Mouse (Mus musculus) mouse embryonic stem cell (cell line): Measurements from ENCODE around the gene Zfp46.

Experiments
- in situ Hi-C, 2 experiments: fragments of 300-500 bp; cut with MboI; formaldehyde crosslinking; loops; 1 replicate in 1 of 2; 3 replicates in 1 of 2; pipeline ENCODE4 v1.14.3; 2019 to 2020; ENCODE audit warnings: low sequenced_read_pairs in 2 of 2, low pct_unique_long_range_greater_than_20kb in 1 of 2, mixed read lengths in 1 of 2; ENCODE audit not compliant: unreplicated experiment in 1 of 2

Zfp46 gene

DNA sequence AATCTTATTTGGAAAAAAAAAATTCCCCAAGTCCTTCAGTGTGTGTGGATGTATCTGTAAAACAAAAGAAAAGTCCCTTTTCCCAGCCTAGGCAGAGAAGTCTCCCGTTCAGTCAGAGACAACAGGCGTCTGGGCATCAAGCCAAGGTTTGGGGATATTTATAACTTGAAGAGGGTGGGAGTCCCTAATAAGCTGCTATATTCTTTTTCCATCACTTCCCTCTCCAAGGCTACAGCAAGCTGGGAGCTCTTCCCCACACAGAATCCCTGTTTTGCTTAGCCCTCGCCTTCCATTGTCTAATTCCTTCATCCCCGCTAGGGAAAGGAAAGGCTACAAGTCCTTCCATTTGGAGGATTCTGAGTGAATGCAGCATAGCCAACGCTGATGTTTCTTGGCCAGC lies at the start of gene Zfp46:
Gene Zfp46 (plus strand): TSS at position 229 of the 400 bp plus-strand sequence.
- in situ Hi-C loops = no loop called here

DNA sequence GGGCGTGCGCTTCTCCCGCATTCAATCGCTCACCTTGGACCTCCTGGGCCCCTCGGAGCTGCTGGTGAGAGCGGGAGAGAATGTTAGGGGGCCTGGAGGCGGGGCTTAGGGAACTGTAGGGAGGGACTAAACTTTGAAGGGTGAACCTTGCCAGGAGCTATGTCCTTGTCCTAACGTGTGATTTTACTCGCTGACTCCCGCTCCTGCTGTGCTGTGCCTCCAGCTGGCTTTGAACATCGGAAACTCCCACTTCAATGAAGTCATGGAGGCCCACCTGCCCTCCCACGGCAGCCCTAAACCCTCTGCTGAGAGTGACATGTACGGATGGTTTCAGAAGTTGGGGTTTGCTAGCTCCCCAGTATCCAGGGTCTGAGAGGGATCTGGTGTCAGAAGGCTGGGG lies 45.8 kb upstream of the Zfp46 start:
- in situ Hi-C loops = loop anchor here in 1 of 2 experiments (25.0 kb wide), 1 partner anchor 374 kb away; the partner anchor contains the start of genes Kdm1a, Lactbl1 and Tex46

DNA sequence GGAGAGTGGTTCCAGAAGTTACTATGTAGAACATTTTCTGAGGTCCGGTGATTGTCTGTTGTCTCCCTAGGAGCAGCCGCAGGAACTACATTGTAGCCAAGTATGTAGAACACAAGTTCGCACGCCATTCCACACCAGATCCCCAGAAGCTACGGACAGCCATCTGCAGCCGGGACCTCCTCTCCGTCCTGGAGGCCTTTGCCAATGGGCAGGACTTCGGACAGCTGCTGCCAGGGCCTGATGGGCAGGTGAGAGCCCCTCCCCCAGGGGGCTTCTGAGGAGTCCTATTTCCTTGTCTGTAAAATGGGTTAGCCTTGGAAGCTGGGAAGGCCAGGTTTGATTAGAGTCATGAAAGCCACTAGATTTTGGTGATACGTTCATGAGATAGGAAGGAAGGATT lies 45.4 kb upstream of the Zfp46 start:
- in situ Hi-C loops = loop anchor here in 1 of 2 experiments (25.0 kb wide), 1 partner anchor 373 kb away; the partner anchor contains the start of genes Kdm1a, Lactbl1 and Tex46

DNA sequence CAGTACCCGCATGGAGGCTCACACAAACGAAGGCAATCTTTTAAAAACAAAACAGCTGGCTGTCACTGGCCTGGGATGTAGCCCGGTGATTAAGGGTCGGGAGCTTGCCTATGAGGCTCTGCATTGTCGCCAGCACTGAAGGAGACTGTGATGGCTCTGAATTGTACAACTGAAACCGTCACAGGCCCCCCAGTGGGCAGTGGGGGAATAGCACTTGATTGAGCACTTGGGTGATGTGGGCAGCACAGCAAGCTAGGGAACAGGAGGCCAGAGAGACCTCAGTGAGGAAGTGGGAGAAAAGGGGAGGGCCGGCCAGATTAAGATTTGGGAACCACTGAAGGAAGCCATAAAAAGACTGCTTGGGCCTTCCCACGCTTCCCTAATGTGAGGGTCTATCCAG lies 44.9 kb upstream of the Zfp46 start:
- in situ Hi-C loops = loop anchor here in 1 of 2 experiments (5.0 to 25.0 kb wide), 2 partner anchors 37 to 373 kb away; partner anchors contain the start of genes Kdm1a, Lactbl1 and Tex46

DNA sequence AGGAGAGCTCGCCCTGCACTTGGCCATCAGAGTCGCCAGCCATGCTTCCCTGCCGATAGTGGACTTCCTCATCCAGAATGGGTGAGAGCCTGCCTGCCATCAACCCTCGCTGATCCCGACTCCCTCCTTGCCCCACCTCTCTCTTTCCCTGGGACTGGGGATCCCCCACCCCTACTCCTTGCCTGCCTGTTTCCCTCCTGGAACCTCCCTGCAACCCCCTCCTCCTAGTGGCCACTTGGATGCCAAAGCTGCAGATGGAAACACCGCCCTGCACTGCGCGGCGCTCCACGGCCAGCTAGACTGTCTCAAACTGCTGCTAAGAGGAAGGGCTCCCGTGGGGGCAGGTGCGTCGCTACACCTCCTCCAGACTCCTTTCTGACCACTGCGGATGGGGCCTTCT lies 44.4 kb upstream of the Zfp46 start:
- in situ Hi-C loops = loop anchor here in 1 of 2 experiments (5.0 to 25.0 kb wide), 2 partner anchors 38 to 372 kb away; partner anchors contain the start of genes Kdm1a, Lactbl1 and Tex46

DNA sequence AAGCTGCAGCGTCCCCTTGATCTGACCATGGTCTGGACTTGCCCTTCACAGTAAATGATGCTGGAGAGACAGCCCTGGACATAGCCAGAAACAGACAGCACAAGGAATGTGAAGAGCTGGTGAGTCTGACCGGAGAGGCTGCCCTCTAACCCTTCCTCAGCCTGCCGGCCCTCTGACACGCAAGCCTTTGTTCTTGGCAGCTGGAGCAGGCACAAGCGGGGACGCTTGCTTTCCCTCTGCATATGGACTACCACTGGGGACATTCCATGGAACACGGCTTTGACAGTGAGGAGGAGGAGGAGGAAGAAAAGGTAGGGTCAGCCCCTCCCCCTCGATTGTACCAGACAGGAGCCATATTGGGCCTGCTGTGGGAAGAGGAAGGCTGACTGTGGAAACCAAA lies 43.5 kb upstream of the Zfp46 start:
- in situ Hi-C loops = loop anchor here in 1 of 2 experiments (5.0 to 25.0 kb wide), 2 partner anchors 39 to 371 kb away; partner anchors contain the start of genes Kdm1a, Lactbl1 and Tex46

DNA sequence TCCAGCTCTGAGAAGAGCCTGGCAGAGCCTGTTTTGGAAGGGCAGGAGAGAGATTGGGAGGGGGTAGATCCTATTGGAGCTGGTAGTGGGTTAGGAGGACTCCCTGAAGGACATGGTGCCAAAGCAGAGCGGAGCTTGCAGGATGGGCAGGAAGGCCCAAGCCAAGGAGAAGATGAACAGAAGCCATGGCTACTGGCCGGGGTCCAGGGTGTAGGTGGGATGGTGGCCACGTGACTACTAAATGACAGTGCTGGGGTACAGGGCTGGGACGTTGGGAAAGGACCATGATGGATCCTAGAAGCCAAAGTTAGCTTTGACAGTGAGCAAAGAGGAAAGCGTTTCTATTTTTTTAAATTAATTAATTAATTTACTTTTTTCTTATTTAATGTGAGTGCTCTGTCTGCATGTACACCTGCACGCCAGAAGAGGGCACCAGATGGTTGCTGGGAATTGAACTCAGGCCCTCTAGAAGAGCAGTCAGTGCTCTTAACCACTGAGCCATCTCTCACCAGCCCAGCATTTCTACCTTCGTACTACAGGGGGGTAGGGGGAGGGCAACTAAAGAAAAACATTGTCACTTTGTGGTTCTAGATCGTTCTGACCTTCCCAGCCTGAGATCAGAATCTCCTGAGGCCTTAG lies 42.3 kb upstream of the Zfp46 start:
- in situ Hi-C loops = loop anchor here in 1 of 2 experiments (5.0 to 25.0 kb wide), 2 partner anchors 40 to 370 kb away; partner anchors contain the start of genes Kdm1a, Lactbl1 and Tex46

DNA sequence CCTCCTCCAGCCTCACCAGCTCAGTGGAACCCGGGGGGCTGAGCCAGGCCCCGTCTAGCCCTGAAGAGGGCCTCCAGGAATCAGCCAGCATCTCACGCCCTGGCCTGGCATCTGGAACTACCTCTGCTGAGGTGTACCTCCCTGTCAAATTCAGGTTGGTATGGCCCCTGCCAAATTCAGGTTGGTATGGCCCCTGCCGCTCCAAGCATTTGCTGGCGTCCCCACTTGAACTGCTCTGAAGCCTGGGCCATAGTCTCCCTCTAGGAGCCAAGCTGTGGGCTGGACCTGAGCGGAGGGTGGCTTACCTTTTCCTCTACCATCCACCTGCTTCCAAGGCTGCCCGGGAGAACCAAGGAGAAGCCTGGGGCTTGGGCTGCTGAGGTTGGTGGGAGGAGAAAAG lies 41.8 kb upstream of the Zfp46 start:
- in situ Hi-C loops = loop anchor here in 1 of 2 experiments (5.0 to 25.0 kb wide), 2 partner anchors 40 to 370 kb away; partner anchors contain the start of genes Kdm1a, Lactbl1 and Tex46

DNA sequence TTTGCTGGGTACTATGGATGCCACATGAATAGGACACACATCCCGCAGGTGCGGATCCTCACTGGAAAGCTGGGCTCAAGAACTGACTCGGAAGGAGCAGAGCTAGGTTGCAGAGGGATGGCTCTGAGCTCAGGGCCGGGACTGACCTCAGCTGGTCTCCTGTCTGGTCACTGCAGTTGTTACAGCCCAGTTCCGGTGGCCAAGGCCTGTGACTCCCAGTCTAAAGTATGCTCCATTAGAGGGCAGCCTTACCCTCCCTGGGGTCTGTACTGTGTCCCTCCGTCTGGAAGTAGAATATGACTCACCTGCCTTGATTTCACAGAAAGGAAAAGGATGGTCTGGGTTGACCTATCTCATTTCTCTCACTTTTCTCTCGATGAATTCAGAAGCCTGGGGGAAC lies 40.3 kb upstream of the Zfp46 start:
- in situ Hi-C loops = loop anchor here in 1 of 2 experiments (5.0 to 25.0 kb wide), 2 partner anchors 42 to 368 kb away; partner anchors contain the start of genes Kdm1a, Lactbl1 and Tex46

DNA sequence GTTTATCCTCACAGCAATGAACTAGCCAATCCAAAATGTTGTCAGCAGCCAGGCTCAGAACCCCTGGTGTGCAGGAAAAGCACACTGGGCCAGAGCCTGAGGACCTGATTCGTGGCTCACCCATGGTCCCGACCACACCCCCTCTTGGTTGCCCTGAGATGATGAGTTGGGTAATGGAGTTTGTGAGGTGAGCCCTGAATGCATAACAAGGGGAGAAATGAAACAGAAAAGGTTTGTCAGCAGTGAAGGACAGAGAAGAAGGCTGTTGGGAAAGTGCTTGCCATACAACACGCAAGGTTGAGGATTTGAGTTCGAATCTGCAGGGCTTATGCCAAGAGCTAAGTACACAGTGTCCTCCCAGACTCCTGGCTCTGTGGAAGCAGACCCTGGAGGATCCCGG lies 38.8 kb upstream of the Zfp46 start:
- in situ Hi-C loops = loop anchor here in 1 of 2 experiments (25.0 kb wide), 1 partner anchor 367 kb away; the partner anchor contains the start of genes Kdm1a, Lactbl1 and Tex46

DNA sequence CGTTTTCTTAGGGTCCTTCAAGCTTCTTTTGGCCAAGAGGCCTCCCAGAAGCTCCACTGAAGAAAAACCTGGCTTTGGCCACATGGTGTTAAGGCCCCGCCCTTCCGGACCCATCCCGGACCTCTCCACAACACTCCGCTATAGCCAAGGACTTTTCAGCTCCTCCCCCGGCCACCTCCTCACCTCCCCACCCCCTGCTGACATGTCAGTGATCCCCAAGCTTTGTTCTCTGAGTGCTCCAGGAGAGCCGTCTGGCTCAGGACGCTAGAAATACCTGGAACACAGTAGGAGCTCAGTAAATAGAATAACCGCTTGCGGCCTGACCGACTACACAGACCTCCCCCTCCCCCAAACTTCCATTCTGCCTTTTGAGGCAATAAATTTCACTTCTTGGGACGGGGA lies 37.9 kb upstream of the Zfp46 start:
- in situ Hi-C loops = loop anchor here in 1 of 2 experiments (25.0 kb wide), 1 partner anchor 366 kb away; the partner anchor contains the start of genes Kdm1a, Lactbl1 and Tex46

DNA sequence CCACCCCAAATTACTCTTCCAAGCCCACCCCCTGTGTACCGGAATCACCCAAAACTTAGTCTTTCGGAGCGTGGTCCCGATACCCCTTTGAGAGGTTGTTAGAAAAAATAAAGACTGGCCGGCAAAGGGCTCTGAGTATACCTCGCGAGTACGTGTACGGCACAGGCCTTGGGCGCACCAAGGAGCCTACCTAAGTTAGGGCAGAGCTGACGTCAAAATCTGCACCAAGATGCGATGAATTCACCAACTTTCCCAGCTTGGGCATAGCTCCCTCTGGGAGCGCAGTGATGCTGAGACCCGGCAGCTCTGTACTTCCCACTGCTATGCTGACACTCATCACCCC lies 37.1 kb upstream of the Zfp46 start:
- in situ Hi-C loops = loop anchor here in 1 of 2 experiments (25.0 kb wide), 1 partner anchor 365 kb away; the partner anchor contains the start of genes Kdm1a, Lactbl1 and Tex46

DNA sequence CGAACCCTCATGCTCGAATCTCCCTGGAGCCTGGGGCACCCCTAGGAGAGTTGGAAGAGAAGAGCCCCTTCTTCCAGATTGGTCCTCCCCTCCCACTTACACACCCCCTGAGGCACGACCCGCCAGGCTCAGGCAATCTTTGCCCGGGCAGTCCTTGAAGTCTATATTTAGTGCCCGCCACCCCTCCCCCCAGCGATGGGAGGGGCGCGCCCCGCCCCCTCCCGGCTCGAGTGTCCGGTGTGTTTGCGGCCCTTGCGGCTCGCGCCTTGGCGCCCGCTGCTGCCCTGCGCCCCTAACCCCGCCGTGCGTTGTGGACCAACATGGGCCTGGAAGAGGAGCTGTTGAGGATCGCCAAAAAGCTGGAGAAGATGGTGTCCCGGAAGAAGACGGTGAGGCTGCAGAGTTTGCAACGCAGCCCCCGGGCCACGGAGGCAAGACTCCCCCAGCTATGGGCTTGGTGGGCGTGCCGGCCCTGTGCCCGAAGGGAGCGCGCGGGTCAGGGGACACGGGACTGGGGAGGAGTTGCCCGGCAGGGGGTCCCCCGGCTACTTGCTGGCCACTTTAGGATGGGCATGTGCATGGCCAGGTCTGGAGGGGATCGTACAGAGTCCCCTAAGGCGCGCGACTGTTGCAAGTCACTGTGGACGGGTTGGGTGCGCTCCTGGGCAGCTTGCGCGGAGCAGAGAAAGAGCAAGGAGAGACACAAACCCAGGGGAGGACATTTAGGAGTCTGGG lies 36.6 kb upstream of the Zfp46 start, which contains the start of gene Tcea3:
Gene Tcea3 (plus strand): TSS at position 1 of the 735 bp plus-strand sequence.
- in situ Hi-C loops = loop anchor here in 1 of 2 experiments (25.0 kb wide), 1 partner anchor 364 kb away; the partner anchor contains the start of genes Kdm1a, Lactbl1 and Tex46

DNA sequence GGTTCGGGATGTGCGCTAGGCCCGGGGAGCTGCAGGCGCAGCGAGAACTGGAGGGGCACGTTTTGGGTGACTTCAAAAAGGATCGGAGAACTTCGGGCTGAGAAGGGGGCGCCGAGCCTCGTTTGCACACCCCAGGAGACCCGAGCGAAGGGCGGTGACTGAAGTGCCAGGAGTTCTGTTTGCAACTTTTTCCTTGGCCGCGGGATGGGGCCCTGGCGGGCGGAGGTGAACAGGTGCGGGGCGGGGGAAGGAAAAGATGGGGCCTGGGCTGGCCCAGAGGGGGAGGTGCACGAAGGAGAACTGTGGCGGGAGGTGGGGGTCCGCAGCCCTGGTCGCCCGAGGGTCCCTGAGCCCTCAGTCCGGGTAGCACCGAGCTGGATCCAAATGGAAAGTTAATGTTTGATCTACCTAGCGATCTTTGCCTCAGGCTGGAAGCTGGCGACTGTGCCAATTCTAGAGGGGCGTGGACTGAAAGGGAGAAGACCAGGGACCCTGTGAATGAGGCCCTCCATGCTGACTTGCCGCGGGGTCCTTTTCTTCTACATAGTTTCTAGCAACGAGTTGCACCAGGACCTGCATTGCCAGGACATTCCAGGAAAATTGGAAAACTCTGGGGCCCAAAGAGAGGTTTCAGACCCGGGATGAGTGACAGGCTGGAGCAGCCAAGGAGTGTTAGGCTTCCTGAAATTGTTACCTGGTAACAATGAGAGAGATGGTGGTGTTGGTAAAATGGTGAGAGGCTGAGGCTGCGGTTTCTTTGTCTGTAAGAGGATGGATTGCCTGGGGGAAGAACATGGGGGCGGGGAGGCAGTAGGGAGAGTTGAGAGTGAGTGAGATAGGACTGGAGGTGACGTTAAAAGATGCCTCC lies 35.8 kb upstream of the Zfp46 start:
- in situ Hi-C loops = loop anchor here in 1 of 2 experiments (25.0 kb wide), 1 partner anchor 364 kb away; the partner anchor contains the start of genes Kdm1a, Lactbl1 and Tex46

DNA sequence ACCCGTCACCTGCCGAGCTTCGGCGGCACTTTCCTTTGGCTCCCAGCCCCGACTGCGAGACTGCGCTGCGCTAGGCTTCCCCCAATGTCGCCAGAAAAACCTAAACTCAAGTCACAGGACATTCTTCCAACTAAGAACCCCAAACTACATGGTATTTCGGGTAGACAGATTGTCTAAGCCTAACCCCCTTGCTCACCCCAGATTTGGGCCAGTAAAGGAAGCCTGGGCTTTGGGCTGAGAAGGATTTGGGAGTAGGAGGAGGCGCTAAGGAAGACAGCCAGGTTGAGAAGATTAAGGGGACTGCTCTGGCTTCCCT lies 35.2 kb upstream of the Zfp46 start:
- in situ Hi-C loops = loop anchor here in 1 of 2 experiments (25.0 kb wide), 1 partner anchor 363 kb away; the partner anchor contains the start of genes Kdm1a, Lactbl1 and Tex46

DNA sequence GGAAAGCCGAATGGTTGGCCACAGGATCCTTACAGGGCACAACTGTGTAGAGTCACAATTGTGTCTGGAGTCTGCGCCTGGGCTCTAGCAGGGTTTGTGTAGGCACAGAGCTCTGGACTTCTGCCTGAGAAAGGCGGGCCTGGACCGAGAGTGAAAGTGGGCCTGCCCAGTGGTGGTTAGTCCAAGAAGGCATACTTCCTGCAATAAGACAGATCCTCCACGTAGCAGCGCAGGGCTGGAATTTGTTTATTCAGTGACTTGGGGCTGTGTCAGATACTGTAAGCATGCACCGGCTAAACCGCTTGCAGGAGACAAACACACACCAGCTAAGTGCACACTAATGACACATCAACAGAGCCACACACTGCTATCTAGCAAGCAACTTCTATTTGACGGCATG lies 34.7 kb upstream of the Zfp46 start:
- in situ Hi-C loops = loop anchor here in 1 of 2 experiments (25.0 kb wide), 1 partner anchor 363 kb away; the partner anchor contains the start of genes Kdm1a, Lactbl1 and Tex46

DNA sequence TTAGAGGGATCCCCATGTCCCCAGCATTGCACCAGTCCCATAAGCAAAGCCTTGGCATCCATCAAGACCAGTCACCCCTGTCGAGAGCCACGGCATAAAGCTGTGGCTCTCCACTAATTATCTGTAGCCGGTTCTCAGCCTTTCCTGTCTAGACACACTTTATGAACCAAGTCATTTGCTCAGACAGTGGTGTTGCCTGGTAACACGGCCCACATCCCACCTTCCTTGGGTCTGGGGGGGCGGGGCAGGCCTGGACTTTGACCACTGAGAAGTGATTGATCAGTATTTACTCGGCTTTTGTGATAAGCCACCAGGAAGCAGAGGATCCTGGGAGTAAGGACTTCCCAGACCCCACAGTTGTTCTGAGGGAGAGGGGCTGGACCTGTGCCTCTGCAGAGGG lies 28.6 kb upstream of the Zfp46 start:
- in situ Hi-C loops = no loop called here

DNA sequence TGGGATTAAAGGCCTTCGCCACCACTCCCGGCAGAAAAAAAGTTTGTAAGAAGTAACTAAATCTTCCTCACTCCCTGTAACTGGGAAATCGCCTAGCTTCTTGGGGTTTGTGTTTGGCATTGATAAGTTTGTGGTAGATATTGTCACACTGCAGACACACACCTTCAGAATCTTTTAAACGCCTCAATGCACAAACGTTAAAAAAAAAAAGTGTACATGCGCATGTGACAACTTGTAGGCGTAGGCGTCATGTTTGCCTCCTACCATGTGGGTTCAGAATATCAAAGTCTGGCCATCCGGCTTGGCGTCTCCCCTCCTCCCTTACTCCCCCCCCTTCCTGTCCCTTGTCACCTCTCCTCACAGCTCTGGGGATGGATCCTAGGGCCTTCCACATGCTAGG lies 27.8 kb upstream of the Zfp46 start:
- in situ Hi-C loops = no loop called here
